8 mouse cellular contexts compared by ENCODE assay signal in genomic region chr9:64024976-64025375, GRCm38 (mm10). TPM values are rescaled to one million over a fixed set of nuclear protein-coding genes. Genes with fewer than 3 reads are reported as not detected.
A peak's percentile ranks its signal among the peaks of the same experiment; 100 is the strongest.
DNase-seq lines count a peak whose midpoint lies in the region; ATAC-seq and TF ChIP-seq lines count a peak whose summit lies in the region.
"Had no signal": no experiment of that assay in that cellular context is flagged by ENCODE, and none has a peak within 500 bp of the region (broad histone marks: within the 10 kb centered on the region; RNA-seq: fewer than 3 reads in every experiment).

No protein-coding gene starts in this region.

- H3K4me2 ChIP-seq in kidney, embryonic 16.5 days (replicated peaks; ENCODE audit: low read depth, low read length): no peak overlapping the region
- no peak overlapping the region for H3K4me2 ChIP-seq in liver, embryonic 13.5 days
- no peak overlapping the region for H3K4me2 ChIP-seq in midbrain, embryonic 15.5 days
- H3K4me2 ChIP-seq: embryonic facial prominence, embryonic 15.5 days had no signal

- no peaks in the 10 kb centered on the region for H3K36me3 ChIP-seq in kidney, embryonic 16.5 days (ENCODE audit: insufficient read depth, low read length)
- no peaks in the 10 kb centered on the region for H3K36me3 ChIP-seq in ES-Bruce4 (ENCODE audit: control insufficient read depth, insufficient read depth, low read length, poor library complexity, severe bottlenecking)
- H3K36me3 ChIP-seq in liver, embryonic 13.5 days: no peaks in the 10 kb centered on the region
- H3K36me3 ChIP-seq in midbrain, embryonic 15.5 days (replicated peaks): no peaks in the 10 kb centered on the region
- H3K36me3 ChIP-seq: embryonic facial prominence, embryonic 15.5 days had no signal

- 0 out of 2 replicates have a peak overlapping the region, but pooled peaks have one; percentile 15 for H3K9ac ChIP-seq in kidney, embryonic 16.5 days (replicated peaks; ENCODE audit: low read length)
- H3K9ac ChIP-seq in ES-Bruce4 (ENCODE audit: low read depth, poor library complexity, severe bottlenecking): no peak overlapping the region
- H3K9ac ChIP-seq in liver, embryonic 13.5 days: peak overlapping the region; percentile 52
- H3K9ac ChIP-seq in midbrain, embryonic 15.5 days: no peak overlapping the region
- H3K9ac ChIP-seq: embryonic facial prominence, embryonic 15.5 days had no signal

- no peak overlapping the region for H3K27ac ChIP-seq in kidney, embryonic 16.5 days (ENCODE audit: low read length)
- H3K27ac ChIP-seq in ES-Bruce4 (ENCODE audit: insufficient read depth, low read length): no peak overlapping the region
- peak overlapping the region; percentile 63 for H3K27ac ChIP-seq in liver, embryonic 13.5 days
- no peak overlapping the region for H3K27ac ChIP-seq in midbrain, embryonic 15.5 days
- H3K27ac ChIP-seq: embryonic facial prominence, embryonic 15.5 days had no signal

- 20% methylated on average over 2 of the region's 2 CpGs for WGBS in kidney, embryonic 16.5 days
- WGBS in liver, embryonic 13.5 days (ENCODE audit: insufficient replicate concordance): 7% methylated on average over 2 of the region's 2 CpGs
- WGBS in midbrain, embryonic 15.5 days: 46% methylated on average over 2 of the region's 2 CpGs

- ATAC-seq in kidney, embryonic 16.5 days (ENCODE audit: low FRiP score, low TSS enrichment): no peak
- ATAC-seq in erythroid progenitor cell, adult 5-6 weeks (replicated peaks; ENCODE audit: low FRiP score, poor library complexity, severe bottlenecking): peak; percentile 45; the same call in 1 of the 2 replicates
- ATAC-seq in liver, embryonic 13.5 days (ENCODE audit: low read depth): peak; percentile 29; the same call in 1 of the 2 replicates
- no peak for ATAC-seq in midbrain, embryonic 15.5 days (replicated peaks)

- DNase-seq in kidney, adult 8-10 months: no peak
- no peak for DNase-seq in liver, embryonic 13.5 days
- no peak for DNase-seq in cerebellum, adult 11-12 months

- peaks cover 18% of the 10 kb centered on the region for H3K4me1 ChIP-seq in kidney, embryonic 16.5 days (ENCODE audit: insufficient read depth, low read length)
- peaks cover 1% of the 10 kb centered on the region for H3K4me1 ChIP-seq in ES-Bruce4 (ENCODE audit: control insufficient read depth, insufficient read depth, low read length)
- peaks cover 76% of the 10 kb centered on the region for H3K4me1 ChIP-seq in liver, embryonic 13.5 days (replicated peaks)
- peaks cover 33% of the 10 kb centered on the region for H3K4me1 ChIP-seq in midbrain, embryonic 15.5 days

- TF ChIP-seq CTCF in ES-Bruce4 (IDR thresholded peaks at IDR 0.05; ENCODE audit: low read depth, low read length): peak; percentile 48

- TF ChIP-seq POLR2A in ES-Bruce4 (IDR thresholded peaks at IDR 0.05; ENCODE audit: insufficient read depth, low read length): no peak

- H3K27me3 ChIP-seq in kidney, embryonic 16.5 days (ENCODE audit: insufficient read depth, low read length): no peaks in the 10 kb centered on the region
- H3K27me3 ChIP-seq in ES-Bruce4 (ENCODE audit: control insufficient read depth, insufficient read depth, low read length, poor library complexity, severe bottlenecking): peaks cover 11% of the 10 kb centered on the region
- peaks cover 26% of the 10 kb centered on the region for H3K27me3 ChIP-seq in liver, embryonic 13.5 days
- peaks cover 27% of the 10 kb centered on the region; the same call in 1 of the 2 replicates for H3K27me3 ChIP-seq in midbrain, embryonic 15.5 days (replicated peaks)
- H3K27me3 ChIP-seq: embryonic facial prominence, embryonic 15.5 days had no signal

- no peaks in the 10 kb centered on the region for H3K9me3 ChIP-seq in kidney, embryonic 16.5 days (ENCODE audit: low read length)
- H3K9me3 ChIP-seq in ES-Bruce4 (replicated peaks; ENCODE audit: control insufficient read depth, insufficient read depth, low read length, poor library complexity, severe bottlenecking): no peaks in the 10 kb centered on the region
- no peaks in the 10 kb centered on the region for H3K9me3 ChIP-seq in liver, embryonic 13.5 days (replicated peaks)
- H3K9me3 ChIP-seq in midbrain, embryonic 15.5 days: no peaks in the 10 kb centered on the region
- H3K9me3 ChIP-seq: embryonic facial prominence, embryonic 15.5 days had no signal

- TF ChIP-seq EP300 in ES-Bruce4 (IDR thresholded peaks at IDR 0.05; ENCODE audit: insufficient read depth, low read depth, low read length): no peak

- no peak overlapping the region for H3K4me3 ChIP-seq in kidney, embryonic 16.5 days (ENCODE audit: low read length)
- no peak overlapping the region for H3K4me3 ChIP-seq in ES-Bruce4 (ENCODE audit: low read depth, low read length)
- H3K4me3 ChIP-seq in liver, embryonic 13.5 days (replicated peaks): no peak overlapping the region
- no peak overlapping the region for H3K4me3 ChIP-seq in midbrain, embryonic 15.5 days
- H3K4me3 ChIP-seq: embryonic facial prominence, embryonic 15.5 days had no signal

RNA-seq across cellular contexts. Expression of gene Smad6, which starts 3.1 kb away (rescaled TPM):
- 8.1 and 8.4 TPM in 2 replicates for polyA plus RNA-seq in kidney, embryonic 16.5 days (2015; fragmentation: Nextera tagmentation; extraction: Ambion mirVana)
- 2.7 and 4.7 TPM in 2 replicates for polyA plus RNA-seq in ES-Bruce4 (2011; ENCODE audit: insufficient read depth, insufficient read length, low read depth, missing spikeins)
- not detected in 2 replicates for total RNA-seq in erythroid progenitor cell, adult 5-6 weeks (2015; ENCODE audit: low replicate concordance)
- total RNA-seq in erythroid progenitor cell, adult 5-6 weeks (2017; ENCODE audit: low replicate concordance): 0.39 TPM in 1 of 2 replicates, not detected in the other
- 2.5 and 2.8 TPM in 2 replicates for polyA plus RNA-seq in liver, embryonic 13.5 days (2015; fragmentation: Nextera tagmentation; extraction: Ambion mirVana)
- 1.5 and 1.9 TPM in 2 replicates for polyA plus RNA-seq in midbrain, embryonic 15.5 days (2015; fragmentation: Nextera tagmentation; extraction: Ambion mirVana)

Comparison
In these comparisons a context has a peak if more than half of its experiments do, and no peak if none do; other contexts are left out.
1. ATAC-seq: peak in erythroid progenitor cell, adult 5-6 weeks (single experiment) and liver, embryonic 13.5 days (single experiment); none in kidney, embryonic 16.5 days (single experiment) and midbrain, embryonic 15.5 days (single experiment).
2. H3K9ac ChIP-seq: peak in kidney, embryonic 16.5 days (single experiment) and liver, embryonic 13.5 days (single experiment); none in ES-Bruce4 (single experiment) and midbrain, embryonic 15.5 days (single experiment).